Mouse (Mus musculus) midbrain, embryonic 14.5 days (tissue): ENCODE data around the gene Olfr1418. TPM values are rescaled to one million over a fixed set of nuclear protein-coding genes. Genes with fewer than 3 reads are reported as not detected.
"Not testable (repeated sequence)": the region's sequence is repeated elsewhere in the genome, so short reads cannot be mapped to it uniquely, and the experiment has no call there.

Experiments
- ATAC-seq: fragments of 200-750 bp; cut with Nextera tagmentation; 2 replicates; pipeline ENCODE4 v1.8.0; 2017; ENCODE audit warnings: moderate number of reproducible peaks, moderate library complexity; ENCODE audit not compliant: low FRiP score, low TSS enrichment
- DNase-seq: peaks from one replicate; pipeline ENCODE4 v3.0.0-alpha.2; 2015
- H3K27ac ChIP-seq: fragments of 300-500 bp; sonication (generic); replicated peaks from 2 replicates; pipeline ENCODE4 v1.5.1; 2014; ENCODE audit warnings: mild to moderate bottlenecking, low read depth, low read length, moderate library complexity
- H3K27me3 ChIP-seq: fragments of 300-500 bp; sonication (generic); 2 replicates; pipeline ENCODE4 v1.6.1; 2014; ENCODE audit warnings: low read length, control low read depth, mixed read lengths; ENCODE audit not compliant: control insufficient read depth, insufficient read depth
- H3K36me3 ChIP-seq: fragments of 300-500 bp; sonication (generic); 2 replicates; pipeline ENCODE4 v1.6.1; 2014; ENCODE audit warnings: low read length, control low read depth; ENCODE audit not compliant: control insufficient read depth, insufficient read depth
- H3K4me1 ChIP-seq: fragments of 300-500 bp; sonication (generic); 2 replicates; pipeline ENCODE4 v1.6.1; 2014; ENCODE audit warnings: mild to moderate bottlenecking, antibody characterized with exemption, low read length, control low read depth; ENCODE audit not compliant: control insufficient read depth, insufficient read depth
- H3K4me2 ChIP-seq: fragments of 300-500 bp; sonication (generic); 2 replicates; pipeline ENCODE4 v1.6.1; 2014; ENCODE audit warnings: mild to moderate bottlenecking, low read length, moderate library complexity
- H3K4me3 ChIP-seq: fragments of 300-500 bp; sonication (generic); replicated peaks from 2 replicates; pipeline ENCODE4 v1.5.1; 2014; ENCODE audit warnings: low read depth, low read length
- H3K9ac ChIP-seq: fragments of 300-500 bp; sonication (generic); replicated peaks from 2 replicates; pipeline ENCODE4 v1.6.1; 2014; ENCODE audit warnings: mild to moderate bottlenecking, low read length, moderate library complexity
- H3K9me3 ChIP-seq: fragments of 300-500 bp; sonication (generic); 2 replicates; pipeline ENCODE4 v1.6.1; 2016; ENCODE audit warnings: low read length, control low read depth, mixed read lengths; ENCODE audit not compliant: control insufficient read depth
- WGBS: fragments of 180-500 bp; shearing (Covaris S2); extraction: QIAGEN DNeasy Blood & Tissue Kit; methylation state at CpG from one replicate; pipeline ENCODE4 v1.1.7; 2014; 5-methylcytosine and 5-hydroxymethylcytosine counted together
- polyA plus RNA-seq: library from polyadenylated mRNA; unstranded; fragments of >200 nt; fragmentation: Nextera tagmentation; extraction: Ambion mirVana; gene quantifications from 2 replicates; pipeline ENCODE4 v1.2.1, GENCODE M21; 2014

Olfr1418 gene
- not detected in 2 replicates for polyA plus RNA-seq

GRCm38 (mm10) chr19:11860966-11861365 is at the start of gene Olfr1418:
Gene Olfr1418, minus strand, starts transcription at chr19:11861066.
- no peak within 1 kb of the TSS for H3K4me2 ChIP-seq
- H3K9me3 ChIP-seq, result no peaks in the 10 kb centered on the region
- H3K27ac ChIP-seq, result no peak within 1 kb of the TSS
- H3K9ac ChIP-seq, result no peak within 1 kb of the TSS
- H3K27me3 ChIP-seq, result no peaks in the 10 kb centered on the region
- WGBS, result 93% methylated on average over 1 of the region's 1 CpGs
- no peaks in the 10 kb centered on the region for H3K4me1 ChIP-seq
- H3K36me3 ChIP-seq, result no peaks in the 10 kb centered on the region
- no peak within 1 kb of the TSS for H3K4me3 ChIP-seq
- DNase-seq, result no peak
- no peak for ATAC-seq

GRCm38 (mm10) chr19:11886265-11886664 is 25.4 kb upstream of the Olfr1418 start, which contains the start of gene Olfr1420:
Gene Olfr1420, plus strand, starts transcription at chr19:11886565.
- WGBS, result 60% methylated on average over 1 of the region's 1 CpGs
- no peak within 1 kb of the TSS for H3K4me3 ChIP-seq
- no peaks in the 10 kb centered on the region for H3K4me1 ChIP-seq
- H3K9ac ChIP-seq, result no peak within 1 kb of the TSS
- no peaks in the 10 kb centered on the region for H3K36me3 ChIP-seq
- no peaks in the 10 kb centered on the region for H3K9me3 ChIP-seq
- H3K27me3 ChIP-seq, result no peaks in the 10 kb centered on the region
- H3K4me2 ChIP-seq, result no peak within 1 kb of the TSS
- H3K27ac ChIP-seq, result no peak within 1 kb of the TSS
- DNase-seq (no peak), ATAC-seq (no peak)

- H3K27ac ChIP-seq, H3K9me3 ChIP-seq, ATAC-seq, H3K36me3 ChIP-seq, H3K9ac ChIP-seq, H3K27me3 ChIP-seq, DNase-seq, H3K4me2 ChIP-seq, H3K4me3 ChIP-seq, H3K4me1 ChIP-seq: not testable (repeated sequence)
- 72% methylated on average over 22 of the region's 22 CpGs for WGBS
These were observed 17.5 kb upstream of the Olfr1418 start for GRCm38 (mm10) chr19:11878404-11878803.

GRCm38 (mm10) chr19:11875006-11875405 is 14.1 kb upstream of the Olfr1418 start, which contains the start of gene Olfr1419:
Gene Olfr1419, minus strand, starts transcription at chr19:11875106.
- 66% methylated on average over 1 of the region's 1 CpGs for WGBS
- ATAC-seq, result no peak
- no peaks in the 10 kb centered on the region for H3K9me3 ChIP-seq
- H3K4me2 ChIP-seq, result no peak within 1 kb of the TSS
- no peak for DNase-seq
- no peaks in the 10 kb centered on the region for H3K4me1 ChIP-seq
- H3K27ac ChIP-seq, result no peak within 1 kb of the TSS
- H3K36me3 ChIP-seq, result no peaks in the 10 kb centered on the region
- no peaks in the 10 kb centered on the region for H3K27me3 ChIP-seq
- no peak within 1 kb of the TSS for H3K9ac ChIP-seq
- H3K4me3 ChIP-seq, result no peak within 1 kb of the TSS

- ATAC-seq, result no peak
- WGBS, result 87% methylated on average over 2 of the region's 2 CpGs
These were observed 7.0 kb upstream of the Olfr1418 start for GRCm38 (mm10) chr19:11867837-11868236.

GRCm38 (mm10) chr19:11856506-11856905 is 4.4 kb downstream of the Olfr1418 start:
- DNase-seq, result no peak
- WGBS, result 81% methylated on average over 6 of the region's 6 CpGs
- no peaks in the 10 kb centered on the region for H3K9me3 ChIP-seq
- no peak for ATAC-seq
- H3K36me3 ChIP-seq, result no peaks in the 10 kb centered on the region
- no peak overlapping the region for H3K27ac ChIP-seq
- H3K9ac ChIP-seq, result no peak overlapping the region
- no peaks in the 10 kb centered on the region for H3K27me3 ChIP-seq
- no peak overlapping the region for H3K4me2 ChIP-seq
- no peak overlapping the region for H3K4me3 ChIP-seq
- no peaks in the 10 kb centered on the region for H3K4me1 ChIP-seq

More at GRCm38 (mm10) chr19:11867837-11868236, 7.0 kb upstream of the Olfr1418 start:
- Histone ChIP-seq H3K4me2 (no peak overlapping the region), H3K4me3 (no peak overlapping the region), H3K9me3 (no peaks in the 10 kb centered on the region), H3K27ac (no peak overlapping the region), H3K9ac (no peak overlapping the region), H3K4me1 (no peaks in the 10 kb centered on the region), H3K27me3 (no peaks in the 10 kb centered on the region), H3K36me3 (no peaks in the 10 kb centered on the region)
- no peak for DNase-seq

GRCm38 (mm10) chr19:11854821-11855220 is 6.0 kb downstream of the Olfr1418 start:
- Histone ChIP-seq H3K27me3 (no peaks in the 10 kb centered on the region), H3K27ac (no peak overlapping the region), H3K4me1 (no peaks in the 10 kb centered on the region), H3K4me2 (no peak overlapping the region), H3K9ac (no peak overlapping the region), H3K4me3 (no peak overlapping the region), H3K36me3 (no peaks in the 10 kb centered on the region), H3K9me3 (no peaks in the 10 kb centered on the region)
- DNase-seq, result no peak
- WGBS, result 86% methylated on average over 2 of the region's 2 CpGs
- no peak for ATAC-seq

- H3K36me3 ChIP-seq, result no peaks in the 10 kb centered on the region
- H3K4me3 ChIP-seq, result no peak overlapping the region
- no peak for ATAC-seq
- H3K4me2 ChIP-seq, result no peak overlapping the region
- H3K27ac ChIP-seq, result no peak overlapping the region
- H3K9me3 ChIP-seq, result no peaks in the 10 kb centered on the region
- no peak for DNase-seq
- H3K9ac ChIP-seq, result no peak overlapping the region
- H3K27me3 ChIP-seq, result no peaks in the 10 kb centered on the region
- WGBS, result 83% methylated on average over 4 of the region's 4 CpGs
- no peaks in the 10 kb centered on the region for H3K4me1 ChIP-seq
These were observed 8.2 kb downstream of the Olfr1418 start for GRCm38 (mm10) chr19:11852652-11853051.

- Histone ChIP-seq H3K4me3 (no peak overlapping the region), H3K36me3 (no peaks in the 10 kb centered on the region), H3K27ac (no peak overlapping the region), H3K27me3 (no peaks in the 10 kb centered on the region), H3K4me1 (no peaks in the 10 kb centered on the region), H3K4me2 (no peak overlapping the region), H3K9ac (no peak overlapping the region), H3K9me3 (no peaks in the 10 kb centered on the region)
- ATAC-seq (no peak), DNase-seq (no peak)
- WGBS, result 86% methylated on average over 4 of the region's 4 CpGs
These were observed 14.5 kb downstream of the Olfr1418 start for GRCm38 (mm10) chr19:11846333-11846732.
